Mouse (Mus musculus) neutrophil, adult 59 days (primary cell): ENCODE measurements around the gene Slc15a4. TPM values are rescaled to one million over a fixed set of nuclear protein-coding genes. Genes with fewer than 3 reads are reported as not detected.

Source experiments
- total RNA-seq, 2 experiments: library from RNA; stranded (reverse); gene quantifications; 1 replicate in 1 of 2; 2 replicates in 1 of 2; pipeline ENCODE4 v1.2.4; 2023

The Slc15a4 gene
- 10 to 100 TPM; 46.3 to 80.6 TPM for total RNA-seq

GRCm38 (mm10) chr5:127632167-127633145, at the start of gene Slc15a4, which contains the start of gene Glt1d1:
TSS of gene Slc15a4 (minus strand) at chr5:127632897.
TSS of gene Glt1d1 (plus strand) at chr5:127632262.

Other genes with a start within 250 kb of the Slc15a4 start
- 1 to 10 TPM; 3.6 to 6.9 TPM for gene Glt1d1, start 635 bp downstream of the Slc15a4 start, total RNA-seq